Mouse (Mus musculus): ENCODE measurements around the gene Nr2f6. TPM values are rescaled to one million over a fixed set of nuclear protein-coding genes. Genes with fewer than 3 reads are reported as not detected.

Gene Nr2f6
- 25.2 and 25.3 TPM in 2 replicates for total RNA-seq (2012; rRNA removed)
- 11.8 and 13.1 TPM in 2 replicates for total RNA-seq (2014; rRNA removed)
- 14.2 and 15.6 TPM in 2 replicates for polyA plus RNA-seq (2012; ENCODE audit: insufficient read length, low read depth)

GRCm38 (mm10) chr8:71381421-71381970, at the start of gene Nr2f6:
Gene Nr2f6 (minus strand): TSS chr8:71381960.
- Histone ChIP-seq H3K27me3 (replicated peaks) (no peaks in the 10 kb centered on the region), H3K4me2 (ENCODE audit: insufficient read depth, low read depth, poor library complexity, severe bottlenecking) (peak within 1 kb of the TSS; percentile 54), H3K36me3 (replicated peaks in 1 of 2; ENCODE audit: control insufficient read depth in 1 of 2, insufficient read depth in 1 of 2, low read length in 1 of 2) (peaks cover 0 to 21% of the 10 kb centered on the region in 2 experiments), H3K9me3 (replicated peaks; ENCODE audit: low read length) (no peaks in the 10 kb centered on the region), H3K79me2 (replicated peaks; ENCODE audit: control insufficient read depth, extremely low read depth, insufficient read depth, poor library complexity, severe bottlenecking) (no peaks in the 10 kb centered on the region), H3K4me1 (ENCODE audit: control insufficient read depth in 1 of 2, insufficient read depth in 2 of 2) (peaks cover 15 to 50% of the 10 kb centered on the region in 2 experiments), H3K27ac (ENCODE audit: insufficient read depth, low read depth) (peak within 1 kb of the TSS; percentile 4; the same call in 1 of the 2 replicates), H3K4me3 (replicated peaks in 1 of 3; ENCODE audit: low read depth in 2 of 3, low read length in 2 of 3, poor library complexity in 1 of 3) (peak within 1 kb of the TSS; percentile 61 to 94 (median 77)), H3K9ac (ENCODE audit: insufficient read depth, low read depth) (peak within 1 kb of the TSS; percentile 86)
- TF ChIP-seq RAD21 (IDR thresholded peaks at IDR 0.05; ENCODE audit: low read depth, low read length): no peak
- TF ChIP-seq RCOR1 (conservative IDR thresholded peaks at IDR 0.05; ENCODE audit: low read depth, low read length): no peak
- no peak for TF ChIP-seq ZNF384 (IDR thresholded peaks at IDR 0.05; ENCODE audit: low read depth, low read length)
- peak; percentile 44; the same call in 1 of the 2 replicates for TF ChIP-seq BHLHE40 (IDR thresholded peaks at IDR 0.05; ENCODE audit: low read depth, low read length)
- TF ChIP-seq MEF2A (IDR thresholded peaks at IDR 0.05; ENCODE audit: borderline replicate concordance, low read depth, low read length): no peak
- TF ChIP-seq MXI1 (IDR thresholded peaks at IDR 0.05; ENCODE audit: low read depth, low read length): peak; percentile 3; the same call in 1 of the 2 replicates
- no peak for TF ChIP-seq USF1 (IDR thresholded peaks at IDR 0.05; ENCODE audit: low read depth, low read length)
- peak; percentile 89 for TF ChIP-seq UBTF (IDR thresholded peaks at IDR 0.05; ENCODE audit: low read depth, low read length)
- no peak for TF ChIP-seq MYC (IDR thresholded peaks at IDR 0.05; ENCODE audit: low read depth, low read length)
- TF ChIP-seq MAX (IDR thresholded peaks at IDR 0.05; ENCODE audit: low read length): no peak
- no peak for TF ChIP-seq E2F4 (IDR thresholded peaks at IDR 0.05; ENCODE audit: insufficient replicate concordance, low read depth, low read length)
- TF ChIP-seq EP300 (IDR thresholded peaks at IDR 0.05; ENCODE audit: low read length): no peak
- no peak for TF ChIP-seq IRF4 (IDR thresholded peaks at IDR 0.05; ENCODE audit: low read depth, low read length)
- no peak for TF ChIP-seq SMC3 (IDR thresholded peaks at IDR 0.05; ENCODE audit: low read depth, low read length)
- TF ChIP-seq CHD2 (IDR thresholded peaks at IDR 0.05; ENCODE audit: low read length): peak; percentile 28; the same call in 1 of the 2 replicates
- TF ChIP-seq POLR2A (IDR thresholded peaks at IDR 0.05; ENCODE audit: low read depth, low read length): peak; percentile 38; the same call in 1 of the 2 replicates
- dilution Hi-C loops (cut with MboI; ENCODE audit: extremely low pct_ligation_motif_present, extremely low pct_unique_long_range_greater_than_20kb, low sequenced_read_pairs) (no loop called here), in situ Hi-C loops (cut with MboI; ENCODE audit: low pct_ligation_motif_present, low pct_unique_long_range_greater_than_20kb, low sequenced_read_pairs) (no loop called here)
- DNase-seq (ENCODE audit: extremely low read depth): no peak

GRCm38 (mm10) chr8:71422121-71422520, 40.4 kb upstream of the Nr2f6 start:
- Histone ChIP-seq H3K36me3 (replicated peaks in 1 of 2; ENCODE audit: control insufficient read depth in 1 of 2, insufficient read depth in 1 of 2, low read length in 1 of 2) (no peaks in the 10 kb centered on the region), H3K9ac (ENCODE audit: insufficient read depth, low read depth) (no peak overlapping the region), H3K4me1 (ENCODE audit: control insufficient read depth in 1 of 2, insufficient read depth in 2 of 2) (no peaks in the 10 kb centered on the region), H3K9me3 (replicated peaks; ENCODE audit: low read length) (peaks cover 22% of the 10 kb centered on the region), H3K27me3 (replicated peaks) (peaks cover 20% of the 10 kb centered on the region), H3K4me3 (replicated peaks in 1 of 3; ENCODE audit: low read depth in 2 of 3, low read length in 2 of 3, poor library complexity in 1 of 3) (no peak overlapping the region), H3K4me2 (ENCODE audit: insufficient read depth, low read depth, poor library complexity, severe bottlenecking) (no peak overlapping the region), H3K27ac (ENCODE audit: insufficient read depth, low read depth) (no peak overlapping the region), H3K79me2 (replicated peaks; ENCODE audit: control insufficient read depth, extremely low read depth, insufficient read depth, poor library complexity, severe bottlenecking) (no peaks in the 10 kb centered on the region)
- TF ChIP-seq MAX (IDR thresholded peaks at IDR 0.05; ENCODE audit: low read length) (no peak), CHD2 (IDR thresholded peaks at IDR 0.05; ENCODE audit: low read length) (no peak), SIN3A (IDR thresholded peaks at IDR 0.05; ENCODE audit: low read length) (no peak), ZC3H11A (IDR thresholded peaks at IDR 0.05; ENCODE audit: low read depth, low read length) (no peak), NELFE (IDR thresholded peaks at IDR 0.05; ENCODE audit: low read depth, low read length) (no peak)
- dilution Hi-C loops (cut with MboI; ENCODE audit: extremely low pct_ligation_motif_present, extremely low pct_unique_long_range_greater_than_20kb, low sequenced_read_pairs): no loop called here
- in situ Hi-C loops (cut with MboI; ENCODE audit: low pct_ligation_motif_present, low pct_unique_long_range_greater_than_20kb, low sequenced_read_pairs): no loop called here
- DNase-seq (ENCODE audit: extremely low read depth): no peak
